Mouse (Mus musculus) naive thymus-derived CD4-positive, alpha-beta T cell, adult 5 months (primary cell): ENCODE data around the gene Anapc1. TPM values are rescaled to one million over a fixed set of nuclear protein-coding genes. Genes with fewer than 3 reads are reported as not detected.

ENCODE experiments used
- polyA plus RNA-seq: library from polyadenylated mRNA; unstranded; fragments of 100-300 nt; shearing (Covaris generic); gene quantifications from one replicate; pipeline ENCODE4 v1.2.1, GENCODE M21; 2017

Anapc1 gene
- 89.7 TPM for polyA plus RNA-seq

GRCm38 (mm10) chr2:128686921-128687557, at the start of gene Anapc1:
TSS of gene Anapc1 (minus strand) at chr2:128687391.

GRCm38 (mm10) chr2:128698693-128699181, 11.5 kb upstream of the Anapc1 start, which contains the start of gene Mertk:
TSS of gene Mertk (plus strand) at chr2:128698956.

DNA sequence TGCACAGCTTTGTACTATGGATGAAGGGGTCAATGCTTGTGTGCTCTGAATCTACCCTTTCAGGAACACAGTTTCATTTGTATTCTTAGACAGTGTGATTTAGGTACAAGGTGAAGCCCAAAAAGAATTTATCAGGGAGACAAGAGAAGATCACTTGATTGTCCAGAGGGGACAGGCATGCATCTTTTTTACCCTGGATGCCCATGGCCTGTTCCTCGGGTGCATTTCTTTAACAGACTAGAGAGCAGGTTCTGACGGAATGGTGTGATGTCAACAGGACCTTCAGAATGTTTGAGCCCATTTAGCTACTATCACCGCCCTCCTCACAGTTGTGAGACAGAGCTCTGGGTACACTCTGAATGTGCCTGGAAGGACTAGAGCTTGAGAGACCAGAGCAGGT, 96.3 kb downstream of the Anapc1 start, which contains the start of gene Spdye4c:
Gene Spdye4c, plus strand, starts transcription at position 301 of the 400 bp plus-strand sequence.

Other genes starting within 250 kb of the Anapc1 start
- not detected for gene Spdye4c, start 96.2 kb downstream of the Anapc1 start, polyA plus RNA-seq
- 0.16 TPM for gene Mertk, start 11.6 kb upstream of the Anapc1 start, polyA plus RNA-seq
- gene Tmem87b, start 130.7 kb upstream of the Anapc1 start, polyA plus RNA-seq, result 43.0 TPM
- gene Fbln7, start 175.6 kb upstream of the Anapc1 start, polyA plus RNA-seq, result not detected